Mouse (Mus musculus) olfactory bulb, adult 2 months (tissue): ENCODE measurements around the gene Sec16b.

Experiments
- CTCF ChIP-seq: fragments of 200-500 bp; IDR thresholded peaks from 2 replicates; pipeline ENCODE4 v1.5.1; 2012; ENCODE audit warnings: low read depth, mild to moderate bottlenecking, low read length, moderate library complexity; ENCODE audit not compliant: insufficient read depth
- POLR2A ChIP-seq: fragments of 200-500 bp; IDR thresholded peaks from 2 replicates; pipeline ENCODE4 v1.6.1; 2012; ENCODE audit warnings: mild to moderate bottlenecking, low read depth, low read length, moderate library complexity; ENCODE audit not compliant: insufficient read depth

DNA sequence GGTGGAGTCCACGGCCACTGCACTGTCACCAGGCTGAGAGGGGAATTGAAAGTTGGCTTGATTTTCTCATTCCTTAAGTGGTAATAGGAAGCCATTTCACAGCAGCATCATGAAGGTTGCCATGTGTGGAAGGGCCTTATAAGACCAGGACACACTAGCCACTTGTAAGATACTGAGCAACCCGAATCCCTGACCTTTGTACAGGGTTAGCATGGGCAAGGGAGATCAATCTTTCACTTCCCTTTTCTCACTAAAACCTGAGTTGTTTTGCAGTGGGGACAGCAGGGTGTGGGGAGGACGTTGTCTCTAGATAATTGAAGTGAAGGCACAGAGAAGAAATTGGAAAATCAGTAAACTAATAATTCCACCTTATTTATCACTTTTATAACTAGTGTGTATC is 43.2 kb downstream of the Sec16b start:
- TF ChIP-seq POLR2A (no peak), CTCF (no peak)
